Mouse (Mus musculus) limb, embryonic 15.5 days (tissue): Measurements from ENCODE around the gene Pik3ip1. TPM values are rescaled to one million over a fixed set of nuclear protein-coding genes. Genes with fewer than 3 reads are reported as not detected.

Experiments
- ATAC-seq: fragments of 200-750 bp; cut with Nextera tagmentation; 2 replicates; pipeline ENCODE4 v1.8.0; 2017; ENCODE audit warnings: low read depth, moderate TSS enrichment; ENCODE audit not compliant: insufficient number of reproducible peaks, low FRiP score, low TSS enrichment
- H3K27ac ChIP-seq: fragments of 300-500 bp; sonication (generic); 2 replicates; pipeline ENCODE4 v1.5.1; 2015; ENCODE audit warnings: moderate library complexity, mild to moderate bottlenecking, inconsistent platforms
- H3K27me3 ChIP-seq: fragments of 300-500 bp; sonication (generic); 2 replicates; pipeline ENCODE4 v1.6.1; 2015; ENCODE audit warnings: inconsistent platforms
- H3K36me3 ChIP-seq: fragments of 300-500 bp; sonication (generic); 2 replicates; pipeline ENCODE4 v1.6.1; 2015; ENCODE audit warnings: inconsistent platforms
- H3K4me1 ChIP-seq: fragments of 300-500 bp; sonication (generic); 2 replicates; pipeline ENCODE4 v1.6.1; 2015; ENCODE audit warnings: inconsistent platforms
- H3K4me2 ChIP-seq: fragments of 300-500 bp; sonication (generic); 2 replicates; pipeline ENCODE4 v1.6.1; 2015; ENCODE audit warnings: mild to moderate bottlenecking, inconsistent platforms
- H3K4me3 ChIP-seq: fragments of 300-500 bp; sonication (generic); 2 replicates; pipeline ENCODE4 v1.5.1; 2015; ENCODE audit warnings: mild to moderate bottlenecking, inconsistent platforms
- H3K9ac ChIP-seq: fragments of 300-500 bp; sonication (generic); 2 replicates; pipeline ENCODE4 v1.6.1; 2015; ENCODE audit warnings: inconsistent platforms
- H3K9me3 ChIP-seq: fragments of 300-500 bp; sonication (generic); 2 replicates; pipeline ENCODE4 v1.6.1; 2016; ENCODE audit warnings: inconsistent platforms
- WGBS: fragments of 180-500 bp; shearing (Covaris S2); methylation state at CpG from one replicate; pipeline ENCODE4 v1.1.7; 2015; 5-methylcytosine and 5-hydroxymethylcytosine counted together
- polyA plus RNA-seq: library from polyadenylated mRNA; unstranded; fragments of >200 nt; fragmentation: Nextera tagmentation; extraction: Ambion mirVana; gene quantifications from 2 replicates; pipeline ENCODE4 v1.2.1, GENCODE M21; 2015

The Pik3ip1 gene
- polyA plus RNA-seq, 1 experiment from 2014 or later: 15.6 TPM

DNA sequence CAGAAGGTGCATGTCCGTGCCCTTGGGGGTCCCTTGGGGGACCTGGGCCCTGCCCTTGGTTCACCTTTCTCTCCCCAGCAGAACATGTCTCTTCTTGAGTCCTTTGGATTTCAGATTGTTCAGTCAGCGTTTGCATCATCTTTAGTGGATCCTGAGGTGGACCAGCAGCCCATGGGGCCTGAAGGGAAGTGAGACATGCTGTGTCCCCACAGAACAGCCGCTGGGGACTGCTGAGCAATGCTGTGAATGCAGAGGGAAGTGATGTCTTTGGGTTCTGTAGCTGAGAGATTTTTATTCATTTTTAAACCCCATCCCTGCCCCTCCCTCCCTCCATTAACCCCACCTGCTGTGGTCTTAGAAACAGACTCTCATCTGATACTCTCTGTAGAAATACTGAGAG lies 22.3 kb upstream of the Pik3ip1 start:
- no peak for ATAC-seq
- H3K4me3 ChIP-seq: no peak overlapping the region
- peaks cover 80% of the 10 kb centered on the region for H3K36me3 ChIP-seq
- H3K9me3 ChIP-seq: no peaks in the 10 kb centered on the region
- peaks cover 4% of the 10 kb centered on the region; the same call in 1 of the 2 replicates for H3K4me1 ChIP-seq
- no peak overlapping the region for H3K27ac ChIP-seq
- no peak overlapping the region for H3K4me2 ChIP-seq
- 87% methylated on average over 3 of the region's 3 CpGs for WGBS
- H3K9ac ChIP-seq: no peak overlapping the region
- no peaks in the 10 kb centered on the region for H3K27me3 ChIP-seq

DNA sequence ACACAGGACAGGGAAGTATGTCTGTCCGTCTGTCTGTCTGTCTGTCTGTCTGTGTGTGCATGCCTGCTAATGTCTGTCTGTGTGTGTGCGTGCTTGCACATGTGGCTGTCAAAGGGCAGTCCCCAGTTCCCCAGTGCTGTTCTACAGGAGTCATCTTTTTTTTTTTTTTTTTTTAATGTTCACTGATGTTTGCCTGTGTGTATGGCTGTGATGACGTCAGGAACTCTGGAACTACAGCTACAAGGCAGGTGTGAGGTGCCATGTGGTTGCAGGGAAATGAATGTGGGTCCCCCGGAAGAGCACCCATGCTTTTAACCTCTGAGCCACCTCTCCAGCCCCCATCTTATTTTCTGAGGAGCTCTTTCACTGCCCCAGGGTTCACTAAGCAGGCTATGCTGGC lies 20.3 kb upstream of the Pik3ip1 start:
- ATAC-seq: no peak
- Histone ChIP-seq H3K4me3 (no peak overlapping the region), H3K36me3 (peaks cover 73% of the 10 kb centered on the region), H3K27me3 (no peaks in the 10 kb centered on the region), H3K4me2 (no peak overlapping the region), H3K4me1 (no peaks in the 10 kb centered on the region; the same call in 1 of the 2 replicates), H3K9me3 (no peaks in the 10 kb centered on the region), H3K27ac (no peak overlapping the region), H3K9ac (no peak overlapping the region)
- 81% methylated on average over 4 of the region's 4 CpGs for WGBS

DNA sequence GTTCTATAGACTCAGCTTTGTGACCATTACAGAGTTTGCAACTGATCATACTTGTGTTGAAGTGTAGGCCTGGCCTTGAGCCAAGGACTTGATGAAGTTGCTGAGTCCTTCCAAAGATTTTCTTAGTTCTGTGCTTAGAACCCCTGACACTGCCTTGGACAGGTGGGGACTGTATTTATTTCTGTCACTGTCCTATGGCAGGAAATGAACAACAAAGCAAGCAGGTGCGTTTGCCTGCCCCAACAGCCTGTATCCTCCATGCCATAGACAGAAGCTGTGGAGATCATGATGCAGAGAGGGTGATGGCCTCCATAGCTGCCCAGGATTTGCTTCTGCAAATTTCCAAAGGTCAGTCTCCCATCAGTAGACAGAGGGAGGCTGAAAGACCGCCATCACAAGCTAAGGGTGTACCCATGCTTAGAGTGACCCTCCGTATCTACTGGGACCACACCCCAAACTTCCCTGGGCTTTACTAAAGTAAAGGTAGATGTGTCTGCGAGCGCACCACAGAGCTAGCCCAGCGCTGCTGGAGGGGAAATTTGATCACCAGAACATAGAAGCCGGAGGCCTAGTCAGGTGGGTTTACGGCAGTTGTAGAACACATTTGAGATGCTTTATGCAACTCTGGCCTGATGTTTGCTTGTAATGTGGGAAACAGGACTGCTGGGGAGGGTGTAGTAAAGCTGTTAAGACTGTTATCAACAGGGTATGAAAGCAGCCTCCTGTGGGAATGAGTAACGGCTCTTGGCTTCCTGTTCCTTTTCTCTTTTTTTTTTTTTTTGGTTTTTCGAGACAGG lies 19.2 kb upstream of the Pik3ip1 start:
- Histone ChIP-seq H3K4me3 (no peak overlapping the region), H3K27ac (no peak overlapping the region), H3K9me3 (no peaks in the 10 kb centered on the region), H3K27me3 (no peaks in the 10 kb centered on the region), H3K9ac (no peak overlapping the region), H3K4me1 (no peaks in the 10 kb centered on the region; the same call in 1 of the 2 replicates), H3K4me2 (no peak overlapping the region), H3K36me3 (peaks cover 62% of the 10 kb centered on the region)
- WGBS: 77% methylated on average over 10 of the region's 10 CpGs
- no peak for ATAC-seq

DNA sequence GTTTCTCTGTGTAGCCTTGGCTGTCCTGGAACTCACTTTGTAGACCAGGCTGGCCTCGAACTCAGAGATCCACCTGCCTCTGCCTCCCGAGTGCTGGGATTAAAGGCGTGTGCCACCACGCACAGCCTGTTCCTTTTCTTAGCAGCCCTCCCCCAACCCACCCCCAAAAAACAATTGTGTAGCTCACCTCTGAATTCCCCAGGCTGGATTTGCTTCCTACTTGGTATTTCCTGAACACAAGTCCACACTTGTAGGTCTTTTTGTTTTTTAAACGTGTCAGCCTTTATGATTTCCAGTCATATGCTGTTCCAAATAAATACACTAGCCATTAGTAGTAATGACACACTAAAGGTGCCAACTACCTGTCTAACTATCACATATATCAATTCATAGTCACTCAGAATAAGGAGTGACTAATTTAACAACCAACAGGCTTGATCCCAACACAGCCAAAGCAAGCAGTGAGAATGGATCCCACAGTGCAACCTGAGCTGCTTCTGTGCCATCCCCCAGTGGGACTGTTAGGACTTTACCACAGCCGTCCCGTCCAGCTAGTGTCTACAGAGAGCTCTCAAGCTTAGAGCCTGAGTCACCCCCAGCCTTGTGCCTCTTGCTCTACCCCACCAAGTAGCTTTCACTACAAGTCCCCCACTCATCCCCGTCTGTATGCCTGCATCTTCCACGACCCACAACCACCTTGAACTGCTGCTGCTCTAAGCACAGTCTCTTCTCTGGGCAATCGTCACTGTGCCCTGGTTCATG lies 18.4 kb upstream of the Pik3ip1 start:
- Histone ChIP-seq H3K36me3 (peaks cover 54% of the 10 kb centered on the region), H3K9me3 (no peaks in the 10 kb centered on the region), H3K27ac (no peak overlapping the region), H3K4me1 (no peaks in the 10 kb centered on the region; the same call in 1 of the 2 replicates), H3K4me3 (no peak overlapping the region), H3K9ac (no peak overlapping the region), H3K4me2 (no peak overlapping the region), H3K27me3 (no peaks in the 10 kb centered on the region)
- ATAC-seq: no peak
- WGBS: 66% methylated on average over 10 of the region's 10 CpGs

DNA sequence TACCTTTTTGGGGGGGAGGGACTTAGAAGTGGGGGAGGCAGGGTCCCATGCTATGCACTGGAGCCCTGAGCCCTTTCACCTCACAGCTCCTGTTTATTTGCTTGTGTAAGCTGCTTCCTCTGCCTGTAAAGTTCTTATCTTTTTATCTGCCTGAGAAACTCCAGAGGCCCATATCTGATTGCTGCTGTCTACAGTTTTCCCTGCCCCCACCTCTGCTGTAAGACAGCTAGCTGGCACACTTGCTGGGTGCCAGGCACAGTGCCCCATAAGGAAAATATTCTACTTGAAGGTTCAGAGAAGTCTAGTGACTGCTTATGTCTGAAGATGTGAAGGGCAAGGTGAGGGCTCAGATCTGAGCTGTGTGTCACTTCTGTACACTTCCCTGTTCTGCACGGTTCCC lies 16.9 kb upstream of the Pik3ip1 start:
- H3K4me3 ChIP-seq: no peak overlapping the region
- H3K9ac ChIP-seq: no peak overlapping the region
- H3K27ac ChIP-seq: no peak overlapping the region
- no peaks in the 10 kb centered on the region for H3K9me3 ChIP-seq
- 96% methylated on average over 1 of the region's 1 CpGs for WGBS
- H3K4me2 ChIP-seq: no peak overlapping the region
- ATAC-seq: no peak
- no peaks in the 10 kb centered on the region; the same call in 1 of the 2 replicates for H3K4me1 ChIP-seq
- no peaks in the 10 kb centered on the region for H3K27me3 ChIP-seq
- H3K36me3 ChIP-seq: peaks cover 44% of the 10 kb centered on the region

DNA sequence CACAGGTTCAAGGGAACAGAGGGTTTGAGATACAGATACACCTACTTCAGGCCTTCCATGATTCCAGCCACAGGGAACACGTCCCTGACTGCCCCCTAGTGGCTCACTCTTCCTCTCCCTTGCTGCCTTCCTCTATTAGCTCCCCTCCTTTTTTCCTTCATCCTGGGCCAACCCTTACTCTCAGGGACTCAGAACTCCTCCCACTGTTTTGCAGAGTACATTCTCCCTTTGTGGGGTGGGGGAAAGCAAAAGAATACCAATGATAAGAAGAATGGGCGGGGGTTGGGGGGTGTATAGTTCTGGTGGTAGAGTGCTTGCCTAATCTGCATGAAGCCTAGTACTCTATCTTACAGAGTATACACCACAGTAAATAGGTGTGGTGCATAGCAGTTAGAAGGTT lies 16.1 kb upstream of the Pik3ip1 start:
- no peak overlapping the region for H3K4me2 ChIP-seq
- no peaks in the 10 kb centered on the region for H3K27me3 ChIP-seq
- H3K9me3 ChIP-seq: no peaks in the 10 kb centered on the region
- no peak for ATAC-seq
- no peak overlapping the region for H3K9ac ChIP-seq
- no peak overlapping the region for H3K27ac ChIP-seq
- no peak overlapping the region for H3K4me3 ChIP-seq
- WGBS: 39% methylated on average over 2 of the region's 2 CpGs
- H3K4me1 ChIP-seq: no peaks in the 10 kb centered on the region; the same call in 1 of the 2 replicates
- H3K36me3 ChIP-seq: peaks cover 35% of the 10 kb centered on the region

DNA sequence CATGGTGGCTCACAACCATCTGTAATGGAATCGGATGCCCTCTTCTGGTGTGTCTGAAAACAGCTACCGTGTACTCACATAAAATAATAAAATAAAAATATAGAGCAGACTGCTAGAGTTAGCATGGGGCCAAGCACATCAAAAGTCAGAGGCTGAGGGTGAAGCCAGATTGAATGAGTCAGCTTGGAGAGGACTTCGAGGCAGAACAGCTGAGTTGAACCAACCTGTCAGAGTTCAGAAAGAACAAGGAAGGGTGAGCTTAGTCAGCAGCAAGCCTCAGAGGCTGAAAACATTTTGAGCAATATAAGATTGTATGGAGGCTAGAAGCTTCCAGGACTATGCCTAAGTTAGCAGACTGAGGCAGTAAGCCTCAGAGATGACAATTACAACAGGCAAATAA lies 11.9 kb upstream of the Pik3ip1 start:
- 86% methylated on average over 3 of the region's 3 CpGs for WGBS
- Histone ChIP-seq H3K9ac (no peak overlapping the region), H3K4me1 (no peaks in the 10 kb centered on the region), H3K9me3 (no peaks in the 10 kb centered on the region), H3K27ac (no peak overlapping the region), H3K4me2 (no peak overlapping the region), H3K27me3 (no peaks in the 10 kb centered on the region), H3K4me3 (no peak overlapping the region), H3K36me3 (0 out of 2 replicates have a peak, but pooled peaks cover 5% of the 10 kb centered on the region)
- no peak for ATAC-seq

DNA sequence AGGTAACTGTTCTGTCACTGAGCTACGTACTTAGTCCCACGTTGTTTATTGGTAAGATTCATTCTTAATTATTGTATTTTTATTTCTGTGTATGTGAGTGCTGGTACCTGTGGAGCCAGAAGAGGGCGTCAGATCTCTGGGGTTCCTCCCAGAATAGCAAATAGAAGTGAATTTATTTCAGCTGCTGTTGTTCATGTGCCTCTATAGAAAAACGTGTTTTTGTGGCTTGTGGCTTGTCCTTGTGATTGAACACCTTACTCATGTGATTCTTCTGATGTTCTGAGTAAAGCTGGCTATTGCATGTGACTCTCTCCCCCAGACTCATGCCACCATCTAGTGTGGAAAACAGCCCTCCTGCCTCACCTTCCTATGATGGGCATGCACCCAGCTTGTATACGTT lies 1.9 kb upstream of the Pik3ip1 start:
- Histone ChIP-seq H3K27me3 (no peaks in the 10 kb centered on the region), H3K27ac (no peak overlapping the region), H3K4me3 (no peak overlapping the region), H3K36me3 (peaks cover 3% of the 10 kb centered on the region; the same call in 1 of the 2 replicates), H3K4me2 (no peak overlapping the region), H3K4me1 (peaks cover 33% of the 10 kb centered on the region), H3K9ac (no peak overlapping the region), H3K9me3 (no peaks in the 10 kb centered on the region)
- no peak for ATAC-seq
- 78% methylated on average over 5 of the region's 5 CpGs for WGBS

DNA sequence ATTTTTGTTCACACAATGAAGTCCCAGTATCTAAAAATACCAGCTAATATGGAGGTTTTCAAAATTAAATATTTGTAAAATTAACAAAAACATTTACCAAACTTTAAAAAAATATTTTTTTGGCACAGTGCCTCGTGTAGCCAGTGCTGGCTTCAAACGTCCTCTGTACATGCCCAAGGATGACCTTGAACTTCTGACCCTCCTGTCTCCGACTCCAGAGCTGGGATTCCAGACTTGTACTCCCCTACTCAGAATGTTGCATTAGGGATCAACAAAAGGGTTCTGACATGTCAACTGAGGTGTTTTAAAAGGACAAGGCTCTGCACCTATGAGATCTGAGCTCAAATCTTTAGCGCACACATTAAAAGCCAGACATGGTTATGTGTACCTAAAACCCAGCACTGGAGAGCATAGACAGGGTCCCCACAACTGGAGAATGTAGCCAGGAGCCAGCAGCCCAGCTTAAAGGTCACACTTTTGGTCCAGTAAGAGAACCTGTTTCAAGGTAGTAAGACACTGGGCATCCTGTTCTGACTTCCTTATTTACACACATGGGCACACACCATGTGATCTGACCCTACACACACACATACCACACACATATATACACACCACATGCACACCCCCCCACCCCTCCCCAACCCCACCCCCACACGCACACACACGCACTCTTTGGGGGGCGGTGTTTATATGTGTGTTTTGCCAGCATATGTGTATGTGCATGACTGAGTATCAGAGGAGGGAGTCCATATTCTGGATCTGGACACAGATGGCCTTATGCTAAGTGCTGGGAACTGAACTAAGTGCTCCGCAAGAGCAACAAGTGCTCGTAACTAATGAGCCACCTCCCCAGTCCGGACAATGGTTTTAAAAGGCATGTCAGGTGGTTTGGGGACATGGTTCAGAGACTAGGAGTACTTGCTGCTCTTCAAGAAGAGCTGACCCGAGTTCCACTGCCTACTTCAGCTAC lies 1.1 kb upstream of the Pik3ip1 start:
- Histone ChIP-seq H3K9me3 (no peaks in the 10 kb centered on the region), H3K27me3 (no peaks in the 10 kb centered on the region), H3K36me3 (peaks cover 5% of the 10 kb centered on the region; the same call in 1 of the 2 replicates), H3K27ac (peak overlapping the region; percentile 65), H3K4me2 (no peak overlapping the region), H3K4me1 (peaks cover 33% of the 10 kb centered on the region), H3K4me3 (no peak overlapping the region), H3K9ac (no peak overlapping the region)
- no peak for ATAC-seq
- 70% methylated on average over 11 of the region's 11 CpGs for WGBS

DNA sequence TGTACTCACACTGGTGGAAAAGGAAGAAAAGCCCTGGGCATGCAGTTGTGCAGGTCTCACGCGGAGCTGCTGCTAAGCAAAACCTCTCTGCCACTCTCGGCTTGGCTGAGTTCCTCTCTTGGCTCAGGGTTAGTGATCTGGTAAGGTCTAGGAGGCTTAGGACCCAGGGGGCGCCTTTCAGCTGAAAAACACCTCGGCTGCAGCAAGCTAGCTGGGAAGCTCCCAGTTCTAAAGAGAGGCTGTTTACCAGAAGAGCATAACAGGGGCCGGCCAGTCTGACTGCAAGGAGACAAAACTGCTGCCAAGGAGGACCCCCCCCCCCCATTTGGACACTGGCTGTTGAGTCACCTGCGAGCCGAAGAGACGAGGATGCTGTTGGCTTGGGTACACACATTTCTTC lies 365 bp downstream of the Pik3ip1 start:
- Histone ChIP-seq H3K27me3 (no peaks in the 10 kb centered on the region), H3K9me3 (no peaks in the 10 kb centered on the region), H3K4me2 (peak overlapping the region; percentile 99), H3K4me3 (peak overlapping the region; percentile 52), H3K27ac (peak overlapping the region; percentile 72), H3K4me1 (peaks cover 44% of the 10 kb centered on the region), H3K36me3 (peaks cover 5% of the 10 kb centered on the region; the same call in 1 of the 2 replicates), H3K9ac (peak overlapping the region; percentile 39; the same call in 1 of the 2 replicates)
- under 1% methylated on average over 9 of the region's 9 CpGs for WGBS
- ATAC-seq: no peak

DNA sequence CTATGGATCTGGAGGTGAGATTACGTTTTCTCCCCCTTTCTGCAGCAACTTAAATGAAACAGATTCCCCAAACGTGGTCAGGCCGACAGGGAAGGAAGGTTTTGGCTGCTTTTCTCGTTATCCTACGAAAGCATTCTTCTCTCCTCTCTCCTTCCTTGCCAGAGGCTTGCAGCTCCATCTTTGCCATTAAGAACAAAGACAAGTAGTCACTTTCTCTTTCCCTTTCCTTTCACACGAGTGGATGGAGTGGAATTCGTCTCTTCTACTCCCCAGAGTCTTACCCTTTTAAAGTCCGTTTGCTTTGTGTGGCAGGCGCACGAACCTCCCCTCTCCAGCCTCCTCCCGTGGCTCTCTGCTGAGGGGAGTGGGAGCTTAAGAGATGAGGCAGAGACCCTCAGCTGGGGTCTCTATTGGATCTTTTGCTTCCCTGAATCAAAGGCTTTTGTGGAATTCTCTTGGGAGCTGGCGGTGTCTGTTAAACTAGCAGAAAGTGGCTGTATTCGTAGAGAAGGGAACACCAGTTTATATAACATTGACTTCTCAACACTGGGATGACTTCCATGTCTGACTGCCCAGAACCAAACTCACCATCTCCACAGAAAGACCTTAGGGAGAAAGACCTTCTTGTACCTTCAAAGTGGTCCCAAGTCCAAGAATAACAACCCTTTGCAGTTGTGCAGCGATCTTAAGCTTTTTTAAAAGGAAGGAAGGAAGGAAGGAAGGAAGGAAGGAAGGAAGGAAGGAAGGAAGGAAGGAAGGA lies 970 bp downstream of the Pik3ip1 start:
- H3K9ac ChIP-seq: peak overlapping the region; percentile 39; the same call in 1 of the 2 replicates
- peak overlapping the region; percentile 72 for H3K27ac ChIP-seq
- 3% methylated on average over 14 of the region's 14 CpGs for WGBS
- ATAC-seq: no peak
- no peaks in the 10 kb centered on the region for H3K9me3 ChIP-seq
- peak overlapping the region; percentile 99 for H3K4me2 ChIP-seq
- peak overlapping the region; percentile 52 for H3K4me3 ChIP-seq
- H3K4me1 ChIP-seq: peaks cover 50% of the 10 kb centered on the region
- H3K36me3 ChIP-seq: peaks cover 5% of the 10 kb centered on the region; the same call in 1 of the 2 replicates
- no peaks in the 10 kb centered on the region for H3K27me3 ChIP-seq
